Mouse (Mus musculus): Measurements from ENCODE around the gene Tns1. TPM values are rescaled to one million over a fixed set of nuclear protein-coding genes. Genes with fewer than 3 reads are reported as not detected.

Tns1 gene
- polyA plus RNA-seq, 1 experiment from 2014 or later, result 65.4 TPM

- Histone ChIP-seq H3K9ac (ENCODE audit: low read depth, low read length) (no peak overlapping the region), H3K27ac (no peak overlapping the region; the same call in 1 of the 2 replicates), H3K4me3 (replicated peaks; ENCODE audit: low read depth, low read length) (no peak overlapping the region), H3K9me3 (replicated peaks; ENCODE audit: low read length) (no peaks in the 10 kb centered on the region), H3K27me3 (ENCODE audit: insufficient read depth, low read length) (no peaks in the 10 kb centered on the region), H3K4me2 (ENCODE audit: low read length) (no peak overlapping the region), H3K36me3 (ENCODE audit: insufficient read depth, low read length) (peaks cover 67% of the 10 kb centered on the region), H3K4me1 (replicated peaks; ENCODE audit: insufficient read depth, low read length) (no peaks in the 10 kb centered on the region)
- no peak for ATAC-seq (replicated peaks; ENCODE audit: low FRiP score, low read depth)
- TF ChIP-seq CTCF (IDR thresholded peaks at IDR 0.05; ENCODE audit: low read depth), result no peak
- 59% methylated on average over 8 of the region's 8 CpGs for WGBS
- DNase-seq (ENCODE audit: low spot score), result no peak
Observed at GRCm38 (mm10) chr1:73915218-73916070, 208.8 kb downstream of the Tns1 start.

GRCm38 (mm10) chr1:73914076-73914475 lies 210.2 kb downstream of the Tns1 start:
- no peak overlapping the region for H3K27ac ChIP-seq
- H3K4me2 ChIP-seq (ENCODE audit: low read length), result no peak overlapping the region
- TF ChIP-seq CTCF (IDR thresholded peaks at IDR 0.05; ENCODE audit: low read depth), result no peak
- no peaks in the 10 kb centered on the region for H3K27me3 ChIP-seq (ENCODE audit: insufficient read depth, low read length)
- H3K9me3 ChIP-seq (replicated peaks; ENCODE audit: low read length), result no peaks in the 10 kb centered on the region
- H3K4me1 ChIP-seq (replicated peaks; ENCODE audit: insufficient read depth, low read length), result no peaks in the 10 kb centered on the region
- H3K36me3 ChIP-seq (ENCODE audit: insufficient read depth, low read length), result peaks cover 54% of the 10 kb centered on the region
- H3K9ac ChIP-seq (ENCODE audit: low read depth, low read length), result no peak overlapping the region
- DNase-seq (ENCODE audit: low spot score) (no peak), ATAC-seq (replicated peaks; ENCODE audit: low FRiP score, low read depth) (no peak)
- WGBS, result 28% methylated on average over 9 of the region's 9 CpGs
- no peak overlapping the region for H3K4me3 ChIP-seq (replicated peaks; ENCODE audit: low read depth, low read length)

- no peaks in the 10 kb centered on the region for H3K4me1 ChIP-seq (replicated peaks; ENCODE audit: insufficient read depth, low read length)
- H3K9me3 ChIP-seq (replicated peaks; ENCODE audit: low read length), result no peaks in the 10 kb centered on the region
- H3K27ac ChIP-seq, result no peak overlapping the region
- TF ChIP-seq CTCF (IDR thresholded peaks at IDR 0.05; ENCODE audit: low read depth), result no peak
- H3K9ac ChIP-seq (ENCODE audit: low read depth, low read length), result no peak overlapping the region
- WGBS, result 71% methylated on average over 19 of the region's 19 CpGs
- no peak overlapping the region for H3K4me2 ChIP-seq (ENCODE audit: low read length)
- DNase-seq (ENCODE audit: low spot score) (no peak), ATAC-seq (replicated peaks; ENCODE audit: low FRiP score, low read depth) (no peak)
- peaks cover 47% of the 10 kb centered on the region for H3K36me3 ChIP-seq (ENCODE audit: insufficient read depth, low read length)
- no peaks in the 10 kb centered on the region for H3K27me3 ChIP-seq (ENCODE audit: insufficient read depth, low read length)
- H3K4me3 ChIP-seq (replicated peaks; ENCODE audit: low read depth, low read length), result no peak overlapping the region
Observed at GRCm38 (mm10) chr1:73913071-73914005, 210.9 kb downstream of the Tns1 start.

- peaks cover 38% of the 10 kb centered on the region for H3K36me3 ChIP-seq (ENCODE audit: insufficient read depth, low read length)
- no peak for DNase-seq (ENCODE audit: low spot score)
- no peaks in the 10 kb centered on the region for H3K9me3 ChIP-seq (replicated peaks; ENCODE audit: low read length)
- H3K9ac ChIP-seq (ENCODE audit: low read depth, low read length), result no peak overlapping the region
- H3K4me1 ChIP-seq (replicated peaks; ENCODE audit: insufficient read depth, low read length), result no peaks in the 10 kb centered on the region
- no peak overlapping the region for H3K4me2 ChIP-seq (ENCODE audit: low read length)
- ATAC-seq (replicated peaks; ENCODE audit: low FRiP score, low read depth), result no peak
- TF ChIP-seq CTCF (IDR thresholded peaks at IDR 0.05; ENCODE audit: low read depth), result no peak
- no peaks in the 10 kb centered on the region for H3K27me3 ChIP-seq (ENCODE audit: insufficient read depth, low read length)
- no peak overlapping the region for H3K27ac ChIP-seq
- H3K4me3 ChIP-seq (replicated peaks; ENCODE audit: low read depth, low read length), result no peak overlapping the region
- 90% methylated on average over 10 of the region's 10 CpGs for WGBS
Observed at GRCm38 (mm10) chr1:73912466-73912865, 211.8 kb downstream of the Tns1 start.

GRCm38 (mm10) chr1:73911981-73912380 lies 212.3 kb downstream of the Tns1 start:
- Histone ChIP-seq H3K4me3 (replicated peaks; ENCODE audit: low read depth, low read length) (no peak overlapping the region), H3K4me2 (ENCODE audit: low read length) (no peak overlapping the region), H3K4me1 (replicated peaks; ENCODE audit: insufficient read depth, low read length) (no peaks in the 10 kb centered on the region), H3K9me3 (replicated peaks; ENCODE audit: low read length) (no peaks in the 10 kb centered on the region), H3K27ac (no peak overlapping the region), H3K9ac (ENCODE audit: low read depth, low read length) (no peak overlapping the region), H3K36me3 (ENCODE audit: insufficient read depth, low read length) (peaks cover 33% of the 10 kb centered on the region), H3K27me3 (ENCODE audit: insufficient read depth, low read length) (no peaks in the 10 kb centered on the region)
- ATAC-seq (replicated peaks; ENCODE audit: low FRiP score, low read depth), result no peak
- DNase-seq (ENCODE audit: low spot score), result no peak
- 66% methylated on average over 8 of the region's 8 CpGs for WGBS
- no peak for TF ChIP-seq CTCF (IDR thresholded peaks at IDR 0.05; ENCODE audit: low read depth)

- 48% methylated on average over 8 of the region's 8 CpGs for WGBS
- no peaks in the 10 kb centered on the region for H3K27me3 ChIP-seq (ENCODE audit: insufficient read depth, low read length)
- no peak for TF ChIP-seq CTCF (IDR thresholded peaks at IDR 0.05; ENCODE audit: low read depth)
- H3K9ac ChIP-seq (ENCODE audit: low read depth, low read length), result no peak overlapping the region
- H3K4me3 ChIP-seq (replicated peaks; ENCODE audit: low read depth, low read length), result no peak overlapping the region
- DNase-seq (ENCODE audit: low spot score) (peak; percentile 24), ATAC-seq (replicated peaks; ENCODE audit: low FRiP score, low read depth) (0 out of 2 replicates have a peak, but pooled peaks have one; percentile 6)
- H3K4me1 ChIP-seq (replicated peaks; ENCODE audit: insufficient read depth, low read length), result peaks cover 2% of the 10 kb centered on the region; the same call in 1 of the 2 replicates
- H3K27ac ChIP-seq, result no peak overlapping the region
- no peak overlapping the region for H3K4me2 ChIP-seq (ENCODE audit: low read length)
- H3K36me3 ChIP-seq (ENCODE audit: insufficient read depth, low read length), result peaks cover 22% of the 10 kb centered on the region
- H3K9me3 ChIP-seq (replicated peaks; ENCODE audit: low read length), result no peaks in the 10 kb centered on the region
Observed at GRCm38 (mm10) chr1:73910701-73911100, 213.5 kb downstream of the Tns1 start.

Data from kidney, postnatal 0 days (tissue).